Mouse (Mus musculus) heart, postnatal 0 days (tissue): Measurements from ENCODE around the gene Dbf4.

ENCODE experiments used
- CTCF ChIP-seq: IDR thresholded peaks from 2 replicates; pipeline ENCODE4 v1.5.1; 2016; ENCODE audit warnings: antibody characterized with exemption, control low read depth, low read depth
- EP300 ChIP-seq: IDR thresholded peaks from 2 replicates; pipeline ENCODE4 v1.6.1; 2016; ENCODE audit warnings: antibody characterized with exemption, low read depth

DNA sequence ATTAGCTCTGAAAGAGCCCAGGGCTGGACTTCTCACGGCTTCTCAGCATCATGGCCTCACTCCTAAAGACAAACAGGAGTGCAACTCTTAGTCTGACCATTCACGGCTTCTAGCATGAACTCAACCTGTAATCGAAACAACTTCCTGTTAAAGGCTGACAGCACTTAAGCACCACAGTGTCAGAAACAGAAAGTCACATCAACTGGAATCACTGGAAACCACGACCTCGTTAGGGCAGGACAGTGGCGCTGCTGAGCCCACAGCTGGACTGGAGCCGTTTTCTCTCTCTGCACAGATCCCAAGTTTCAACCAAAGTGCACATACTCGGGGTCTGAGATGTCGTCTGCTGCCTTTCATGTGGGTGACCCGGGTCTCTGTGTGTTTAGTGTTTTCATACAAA lies 73.0 kb downstream of the Dbf4 start:
- TF ChIP-seq CTCF (no peak), EP300 (no peak)
